Mouse (Mus musculus) liver, adult 2 months (tissue): ENCODE measurements at regions not wholly inside any gene's neighbourhood (a gene's known extent, or its start where the extent isn't known, plus 50 kb on each side); places are given as distances from the start of the nearest gene placed in this dataset.

Experiments used
- DNase-seq: peaks from one replicate; pipeline ENCODE4 v3.0.0-alpha.2; 2011; ENCODE audit warnings: low read depth, low spot score; ENCODE audit errors: extremely low read depth
- H3K27ac ChIP-seq: fragments of 200-500 bp; replicated peaks from 2 replicates; pipeline ENCODE4 v1.5.1; 2012; ENCODE audit warnings: low read depth, mild to moderate bottlenecking, control low read depth, inconsistent platforms, low read length; ENCODE audit not compliant: insufficient read depth
- H3K27me3 ChIP-seq: fragments of 200-500 bp; 2 replicates; pipeline ENCODE4 v1.6.1; 2012; ENCODE audit warnings: mild to moderate bottlenecking, moderate library complexity, low read length, inconsistent platforms; ENCODE audit not compliant: control insufficient read depth, insufficient read depth
- H3K36me3 ChIP-seq: fragments of 200-500 bp; 2 replicates; pipeline ENCODE4 v1.6.1; 2012; ENCODE audit warnings: low read length, inconsistent platforms; ENCODE audit not compliant: control insufficient read depth, insufficient read depth
- H3K4me1 ChIP-seq: fragments of 200-500 bp; 2 replicates; pipeline ENCODE4 v1.6.1; 2011; ENCODE audit warnings: low read length; ENCODE audit not compliant: control insufficient read depth, insufficient read depth
- H3K4me3 ChIP-seq: fragments of 200-500 bp; 2 replicates; pipeline ENCODE4 v1.5.1; 2011; ENCODE audit warnings: low read depth, mild to moderate bottlenecking, control low read depth, low read length, moderate library complexity; ENCODE audit not compliant: insufficient read depth
- H3K79me2 ChIP-seq: fragments of 200-500 bp; 2 replicates; pipeline ENCODE4 v1.6.1; 2012; ENCODE audit warnings: inconsistent platforms, mild to moderate bottlenecking, low read length, moderate library complexity; ENCODE audit not compliant: control insufficient read depth, insufficient read depth
- H3K9ac ChIP-seq: fragments of 200-500 bp; 2 replicates; pipeline ENCODE4 v1.6.1; 2012; ENCODE audit warnings: low read depth, mild to moderate bottlenecking, control low read depth, inconsistent platforms, low read length
- CTCF ChIP-seq: fragments of 200-500 bp; IDR thresholded peaks from 2 replicates; pipeline ENCODE4 v1.5.1; 2011; ENCODE audit warnings: low read depth, low read length, control low read depth
- POLR2A ChIP-seq: fragments of 200-500 bp; IDR thresholded peaks from 2 replicates; pipeline ENCODE4 v1.6.1; 2011; ENCODE audit warnings: low read length, control low read depth; ENCODE audit not compliant: insufficient read depth; ENCODE audit errors: extremely low read depth
- WGBS: fragments of 180-500 bp; shearing (Covaris S2); methylation state at CpG from one replicate; pipeline ENCODE4 v1.1.7; 2018; 5-methylcytosine and 5-hydroxymethylcytosine counted together

- H3K27ac ChIP-seq: no peak overlapping the region
- H3K36me3 ChIP-seq: no peaks in the 10 kb centered on the region
- H3K9ac ChIP-seq: no peak overlapping the region
- TF ChIP-seq POLR2A: no peak
- TF ChIP-seq CTCF: no peak
- 83% methylated on average over 3 of the region's 3 CpGs for WGBS
- no peaks in the 10 kb centered on the region for H3K4me1 ChIP-seq
- DNase-seq: no peak
- H3K79me2 ChIP-seq: no peaks in the 10 kb centered on the region
- H3K27me3 ChIP-seq: no peaks in the 10 kb centered on the region
- no peak overlapping the region for H3K4me3 ChIP-seq
These were observed 226.0 kb upstream of the Pappa start for GRCm38 (mm10) chr4:64897935-64898334.

GRCm38 (mm10) chr4:64901091-64901845, 222.7 kb upstream of the Pappa start:
- Histone ChIP-seq H3K4me3 (no peak overlapping the region), H3K27me3 (no peaks in the 10 kb centered on the region), H3K9ac (no peak overlapping the region), H3K27ac (no peak overlapping the region), H3K79me2 (no peaks in the 10 kb centered on the region), H3K4me1 (no peaks in the 10 kb centered on the region), H3K36me3 (no peaks in the 10 kb centered on the region)
- TF ChIP-seq POLR2A: no peak
- no peak for TF ChIP-seq CTCF
- no peak for DNase-seq
- WGBS: 64% methylated on average over 5 of the region's 5 CpGs

DNA sequence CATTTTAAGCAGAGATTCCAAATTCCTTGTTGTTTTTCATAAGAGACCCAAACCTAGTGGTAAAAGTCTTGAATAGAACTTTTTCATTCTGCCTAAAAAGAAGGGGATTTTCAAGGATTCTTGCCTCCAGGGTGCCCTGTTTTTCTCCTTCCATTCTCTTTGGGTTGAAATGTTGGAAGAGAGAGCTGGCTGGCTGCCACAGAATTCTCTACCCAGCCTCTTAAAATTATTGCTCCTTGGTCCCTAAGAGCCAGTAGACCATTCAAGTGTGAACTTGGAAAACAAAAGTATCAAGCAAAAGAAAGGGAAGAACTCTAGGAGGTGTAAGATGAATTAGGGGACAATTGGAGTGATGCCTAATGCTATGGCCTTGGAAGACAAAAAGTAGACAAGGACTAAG, 200.2 kb upstream of the Pappa start:
- Histone ChIP-seq H3K4me3 (no peak overlapping the region), H3K9ac (no peak overlapping the region), H3K27me3 (no peaks in the 10 kb centered on the region), H3K36me3 (no peaks in the 10 kb centered on the region), H3K4me1 (no peaks in the 10 kb centered on the region), H3K79me2 (no peaks in the 10 kb centered on the region), H3K27ac (no peak overlapping the region)
- no peak for DNase-seq
- no peak for TF ChIP-seq POLR2A
- TF ChIP-seq CTCF: no peak

- DNase-seq: no peak
- Histone ChIP-seq H3K36me3 (no peaks in the 10 kb centered on the region), H3K9ac (no peak overlapping the region), H3K4me1 (no peaks in the 10 kb centered on the region), H3K79me2 (no peaks in the 10 kb centered on the region), H3K4me3 (no peak overlapping the region), H3K27ac (no peak overlapping the region), H3K27me3 (no peaks in the 10 kb centered on the region)
- no peak for TF ChIP-seq POLR2A
- no peak for TF ChIP-seq CTCF
- 62% methylated on average over 2 of the region's 2 CpGs for WGBS
These were observed 195.4 kb upstream of the Pappa start for GRCm38 (mm10) chr4:64928553-64928952.

- Histone ChIP-seq H3K79me2 (no peaks in the 10 kb centered on the region), H3K9ac (no peak overlapping the region), H3K27me3 (no peaks in the 10 kb centered on the region), H3K4me1 (no peaks in the 10 kb centered on the region), H3K4me3 (no peak overlapping the region), H3K27ac (no peak overlapping the region), H3K36me3 (no peaks in the 10 kb centered on the region)
- no peak for DNase-seq
- TF ChIP-seq POLR2A (no peak), CTCF (no peak)
These were observed 178.4 kb upstream of the Pappa start for GRCm38 (mm10) chr4:64945547-64945946.

DNA sequence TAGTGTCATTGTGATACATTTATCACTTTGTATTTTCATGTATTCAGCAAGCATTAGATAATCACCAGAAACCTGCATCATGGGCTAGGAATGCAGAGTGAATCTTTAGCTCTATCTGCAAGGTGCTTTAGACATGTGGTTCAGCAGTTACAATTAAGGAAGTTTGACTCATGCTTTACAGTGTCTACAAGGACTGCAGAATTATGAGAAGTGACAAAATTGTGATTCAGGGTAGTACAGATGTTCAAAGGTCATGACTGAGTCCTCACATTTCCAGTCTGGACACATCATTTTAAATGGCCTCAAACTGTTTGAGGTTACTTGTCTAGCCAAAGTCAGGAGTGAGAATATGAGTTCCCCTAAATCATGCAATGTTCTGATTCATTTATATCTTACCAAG, 171.3 kb upstream of the Pappa start:
- Histone ChIP-seq H3K79me2 (no peaks in the 10 kb centered on the region), H3K4me1 (no peaks in the 10 kb centered on the region), H3K36me3 (no peaks in the 10 kb centered on the region), H3K27me3 (no peaks in the 10 kb centered on the region), H3K27ac (no peak overlapping the region), H3K4me3 (no peak overlapping the region), H3K9ac (no peak overlapping the region)
- no peak for DNase-seq
- TF ChIP-seq POLR2A (no peak), CTCF (no peak)
